Mouse (Mus musculus) colon, adult 2 months (tissue): ENCODE measurements around the gene Gm5244. TPM values are rescaled to one million over a fixed set of nuclear protein-coding genes. Genes with fewer than 3 reads are reported as not detected.

Source experiments
- polyA plus RNA-seq: library from polyadenylated mRNA; depleted of rRNA; stranded (reverse); fragments of >200 nt; gene quantifications from 2 replicates; pipeline ENCODE4 v1.2.3, GENCODE M21; 2012; rRNA removed

Gm5244 gene
- polyA plus RNA-seq = not detected in 2 replicates

GRCm38 (mm10) chr19:12846382-12846781, at the start of gene Gm5244:
TSS of gene Gm5244 (plus strand) at chr19:12846682.

DNA sequence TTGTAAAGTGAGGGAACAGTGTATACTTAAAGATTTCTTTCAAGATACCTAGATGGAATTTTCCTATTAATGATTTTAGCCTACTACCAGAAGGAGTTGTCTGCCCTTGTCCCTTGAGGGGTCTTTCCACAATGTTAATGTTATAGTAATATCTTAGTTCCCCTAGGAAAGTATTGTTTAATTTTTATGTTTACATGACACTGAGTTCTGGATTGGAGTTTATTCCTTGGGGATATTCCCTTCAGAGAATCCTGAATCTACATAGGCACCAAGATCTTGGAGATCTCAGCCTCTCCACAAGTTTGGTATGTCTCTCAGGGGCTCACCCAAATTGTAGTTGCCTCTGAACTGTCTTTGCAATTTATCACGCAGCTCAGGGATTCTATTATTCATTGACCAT, 10.5 kb downstream of the Gm5244 start, which contains the start of gene Olfr1444:
Olfr1444 (plus strand) TSS at position 301 of the 400 bp plus-strand sequence.

GRCm38 (mm10) chr19:12883555-12883954, 37.1 kb downstream of the Gm5244 start, which contains the start of gene Olfr1445:
TSS of gene Olfr1445 (plus strand) at chr19:12883855.

GRCm38 (mm10) chr19:12893424-12893823, 46.9 kb downstream of the Gm5244 start, which contains the start of gene Olfr1446:
TSS of gene Olfr1446 (minus strand) at chr19:12893524.

Other genes with a start within 250 kb of the Gm5244 start
- 0.06 TPM in 1 of 2 replicates, not detected in the other for gene Gm4952, start 246.7 kb upstream of the Gm5244 start, polyA plus RNA-seq
- gene Glyat, start 213.4 kb upstream of the Gm5244 start, polyA plus RNA-seq = not detected in 2 replicates
- not detected in 2 replicates for gene Olfr1442, start 176.2 kb upstream of the Gm5244 start, polyA plus RNA-seq
- gene Olfr1443, start 168.6 kb upstream of the Gm5244 start, polyA plus RNA-seq = not detected in 2 replicates
- gene Keg1, start 150.9 kb upstream of the Gm5244 start, polyA plus RNA-seq = 0.10 TPM in 1 of 2 replicates, not detected in the other
- 0.27 TPM in 1 of 2 replicates, not detected in the other for gene Cntf, start 81.0 kb upstream of the Gm5244 start, polyA plus RNA-seq
- gene Zfp91, start 50.6 kb upstream of the Gm5244 start, polyA plus RNA-seq = 11.1 and 11.5 TPM in 2 replicates
- gene Lpxn, start 50.5 kb upstream of the Gm5244 start, polyA plus RNA-seq = 2.3 and 2.5 TPM in 2 replicates
- gene Olfr1444, start 10.6 kb downstream of the Gm5244 start, polyA plus RNA-seq = not detected in 2 replicates
- not detected in 2 replicates for gene Olfr1445, start 37.2 kb downstream of the Gm5244 start, polyA plus RNA-seq
- not detected in 2 replicates for gene Olfr1446, start 46.8 kb downstream of the Gm5244 start, polyA plus RNA-seq
- gene Olfr1447, start 57.1 kb downstream of the Gm5244 start, polyA plus RNA-seq = not detected in 2 replicates
- gene Olfr1448, start 77.7 kb downstream of the Gm5244 start, polyA plus RNA-seq = not detected in 2 replicates
- gene Olfr1449, start 84.2 kb downstream of the Gm5244 start, polyA plus RNA-seq = not detected in 2 replicates
- not detected in 2 replicates for gene Olfr1450, start 103.6 kb downstream of the Gm5244 start, polyA plus RNA-seq
- not detected in 2 replicates for gene Olfr1451, start 148.3 kb downstream of the Gm5244 start, polyA plus RNA-seq
- not detected in 2 replicates for gene Olfr1453, start 181.6 kb downstream of the Gm5244 start, polyA plus RNA-seq
- not detected in 2 replicates for gene Olfr1454, start 213.9 kb downstream of the Gm5244 start, polyA plus RNA-seq